Mouse (Mus musculus): ENCODE data around the gene Hmga1.
A peak's percentile ranks its signal among the peaks of the same experiment; 100 is the strongest.

The Hmga1 gene

DNA sequence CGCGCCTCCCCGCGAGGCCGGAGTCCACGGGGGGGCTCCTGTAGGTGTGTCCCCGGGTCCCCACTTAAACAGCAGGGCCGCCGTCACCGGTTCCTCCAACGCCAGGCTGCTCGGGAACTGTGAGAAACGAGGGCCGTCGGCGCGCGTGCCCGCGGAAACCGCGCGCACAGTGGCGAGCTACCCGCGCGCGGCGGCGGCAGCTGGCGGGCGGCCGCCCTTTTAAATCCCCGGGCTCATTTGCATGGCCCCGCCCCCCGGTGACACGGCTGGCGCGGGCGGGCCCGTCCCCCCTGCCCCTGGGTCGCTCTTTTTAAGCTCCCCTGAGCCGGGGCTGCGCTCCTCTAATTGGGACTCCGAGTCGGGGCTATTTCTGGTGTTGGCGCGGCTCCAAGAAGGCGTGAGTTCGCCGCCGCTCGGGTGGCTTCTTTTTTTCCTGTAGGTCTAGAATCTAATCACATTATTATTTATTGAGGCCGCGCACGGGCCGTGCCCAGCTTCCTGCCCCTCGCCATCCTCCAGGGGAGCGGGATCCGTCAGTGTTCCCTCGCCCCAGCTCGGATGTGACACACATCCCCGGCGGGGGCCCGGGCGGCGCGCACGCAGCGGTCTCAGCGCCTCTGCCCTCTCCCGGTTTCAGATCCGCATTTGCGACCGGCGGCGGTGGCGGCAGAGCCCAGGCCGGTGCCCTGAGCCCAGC lies at the start of gene Hmga1:
Gene Hmga1 (plus strand): TSS at position 183 of the 697 bp plus-strand sequence.
- DNase-seq, result peak; percentile 96

- no peak for DNase-seq
Observed at GRCm38 (mm10) chr17:27506871-27507590, 49.3 kb upstream of the Hmga1 start.

GRCm38 (mm10) chr17:27507591-27507945 lies 48.7 kb upstream of the Hmga1 start:
- no peak for DNase-seq

- DNase-seq, result no peak
Observed at GRCm38 (mm10) chr17:27508002-27508401, 48.3 kb upstream of the Hmga1 start.

- DNase-seq, result no peak
Observed at GRCm38 (mm10) chr17:27508513-27508912, 47.8 kb upstream of the Hmga1 start.

- no peak for DNase-seq
Observed at GRCm38 (mm10) chr17:27509056-27509455, 47.2 kb upstream of the Hmga1 start.

DNA sequence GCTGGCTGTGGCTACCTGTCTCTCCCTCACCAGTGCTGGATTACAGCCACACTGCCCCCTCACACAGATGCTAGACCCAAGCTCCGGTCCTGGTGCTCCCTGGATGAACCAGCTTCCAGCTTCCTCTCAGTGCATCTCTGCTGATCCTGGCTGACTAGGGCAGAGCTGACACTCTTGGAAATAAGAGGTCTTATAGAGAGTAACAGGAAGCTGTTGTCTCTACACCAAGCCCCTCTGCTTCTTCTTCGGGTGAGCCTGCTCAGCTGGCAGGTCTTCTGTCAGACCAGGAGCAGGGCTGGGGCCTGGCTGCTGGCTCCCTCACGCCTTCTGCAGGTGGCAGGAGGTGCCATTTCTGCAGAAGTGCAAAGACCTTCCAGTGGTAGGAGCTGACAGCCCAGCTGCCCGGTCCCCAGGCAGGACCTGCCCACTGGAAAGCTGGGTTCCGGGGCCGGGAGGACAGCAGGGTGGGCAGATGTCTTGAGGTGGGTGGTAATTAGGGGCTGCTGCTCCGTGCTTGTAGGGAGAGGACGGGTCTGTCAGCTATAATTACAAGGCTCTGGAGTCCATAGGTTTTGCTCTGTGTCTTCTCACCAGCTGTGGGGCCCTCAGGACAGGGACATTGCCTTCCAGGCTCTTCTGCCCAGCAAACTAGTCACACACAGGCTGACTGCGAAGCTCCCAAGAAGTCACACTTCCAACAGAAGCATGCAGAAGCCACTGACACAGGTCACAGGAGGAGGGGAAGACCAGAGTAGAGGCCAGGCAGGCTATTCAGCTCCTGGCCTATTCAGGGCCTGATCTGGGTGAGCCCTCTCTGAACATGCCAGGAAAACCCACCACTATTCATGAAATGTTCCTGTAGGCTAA lies 45.8 kb upstream of the Hmga1 start:
- DNase-seq, result no peak

GRCm38 (mm10) chr17:27511125-27511735 lies 45.1 kb upstream of the Hmga1 start:
- no peak for DNase-seq

DNA sequence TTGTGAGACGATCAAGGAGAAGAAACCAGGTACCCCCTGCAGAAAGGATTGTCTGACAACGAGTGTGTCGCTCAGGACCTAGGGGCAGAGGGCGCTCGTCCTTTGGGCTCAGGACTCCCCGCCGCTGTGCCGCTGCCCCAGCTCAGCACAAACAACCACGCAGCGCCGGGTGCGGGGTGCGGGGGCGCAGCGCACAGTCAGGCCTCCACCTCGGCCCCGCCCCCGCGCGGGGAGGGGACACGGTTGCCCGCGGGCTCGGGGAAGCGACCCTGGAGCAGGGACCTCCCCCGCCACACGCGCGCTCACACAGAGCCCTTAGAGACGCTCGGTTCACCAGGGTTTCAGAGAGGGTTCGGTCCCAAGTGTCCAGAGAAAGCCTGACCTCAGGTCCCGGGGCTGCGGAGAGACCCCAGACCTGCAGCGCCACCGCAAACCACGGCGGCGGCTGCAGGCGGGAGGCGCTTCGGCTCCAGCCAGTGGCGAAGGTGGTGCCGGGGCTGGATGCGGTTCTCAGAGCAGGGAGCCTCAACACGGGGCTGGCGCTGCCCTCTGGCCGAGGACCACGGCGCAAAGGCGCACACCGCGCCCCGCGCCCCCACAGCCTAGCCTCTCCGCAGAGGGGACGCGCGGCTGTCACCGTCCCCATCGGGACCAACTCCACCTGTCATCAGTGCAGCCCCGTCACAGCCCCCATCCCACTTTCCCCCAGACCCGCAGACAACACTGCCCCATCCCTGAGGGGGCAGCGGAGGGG lies 44.3 kb upstream of the Hmga1 start:
- no peak for DNase-seq

- DNase-seq, result no peak
Observed at GRCm38 (mm10) chr17:27512619-27513161, 43.6 kb upstream of the Hmga1 start.

GRCm38 (mm10) chr17:27513279-27513915 lies 42.9 kb upstream of the Hmga1 start:
- DNase-seq, result peak; percentile 56

- peak; percentile 50 for DNase-seq
Observed at GRCm38 (mm10) chr17:27513916-27514762, 42.2 kb upstream of the Hmga1 start.

GRCm38 (mm10) chr17:27518296-27518695 lies 38.0 kb upstream of the Hmga1 start:
- no peak for DNase-seq

DNA sequence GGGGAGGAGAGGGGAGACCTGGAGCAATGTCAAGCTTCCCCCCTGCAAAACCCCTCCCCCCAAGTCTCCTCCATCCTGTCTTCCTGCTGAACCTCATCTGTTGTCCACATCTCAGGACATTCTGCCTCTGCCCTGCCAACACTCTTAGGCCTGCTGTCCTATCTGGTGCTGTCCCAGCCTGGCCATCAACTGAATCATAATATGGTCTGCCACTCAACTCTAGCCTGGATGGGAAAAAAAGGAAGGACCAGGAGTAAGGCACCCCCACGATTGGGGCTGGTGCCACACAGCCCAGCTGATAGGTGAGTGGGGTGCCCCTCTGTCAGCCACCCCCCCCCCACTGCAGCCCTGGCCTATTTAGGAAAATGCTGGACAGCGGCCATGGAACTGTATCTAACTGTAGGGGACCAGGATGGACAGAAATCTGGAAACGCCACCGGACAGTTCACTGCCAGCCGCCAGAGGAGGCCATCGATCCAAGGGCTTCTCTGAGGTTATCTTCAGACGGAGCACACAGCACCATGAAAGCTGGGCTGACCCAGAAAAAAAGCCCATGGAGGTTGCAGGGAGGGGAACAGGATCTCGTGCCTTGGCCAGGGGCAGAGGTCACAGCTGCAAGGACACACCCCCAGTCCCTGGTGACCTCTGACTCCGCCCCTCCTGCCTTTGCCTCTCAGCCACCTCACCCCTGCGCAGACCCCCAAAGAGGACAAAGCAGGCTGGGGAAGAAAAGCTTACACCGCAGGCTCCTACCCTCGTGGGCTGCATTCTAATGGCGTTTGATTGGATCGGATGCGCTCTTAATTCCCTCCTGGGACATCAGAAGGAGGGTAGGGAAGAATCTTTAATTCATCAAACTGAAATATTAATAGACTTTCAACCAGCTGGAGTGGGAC lies 37.3 kb upstream of the Hmga1 start:
- DNase-seq, result no peak

- peak; percentile 60 for DNase-seq
Observed at GRCm38 (mm10) chr17:27520557-27520956, 35.7 kb upstream of the Hmga1 start.

DNA sequence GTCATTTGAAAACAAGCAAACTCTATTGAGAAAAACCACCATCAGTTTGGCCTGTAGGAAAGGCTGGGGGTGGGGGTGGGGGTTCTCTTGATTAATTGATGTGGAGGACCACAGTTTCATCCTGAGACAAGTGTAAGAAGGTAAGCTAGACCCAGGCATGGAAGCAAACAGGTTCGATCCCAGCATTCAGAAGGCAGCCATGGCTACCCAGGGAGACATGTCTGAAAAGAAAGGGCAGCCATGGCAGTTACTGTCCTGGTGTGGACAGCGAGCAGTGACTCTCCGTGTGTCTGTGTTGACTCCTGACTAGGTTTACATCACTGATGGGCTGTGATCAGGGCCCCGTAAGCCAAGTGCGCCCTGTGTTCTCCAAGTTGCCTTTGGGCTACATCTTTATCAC lies 35.0 kb upstream of the Hmga1 start, which contains the start of gene Grm4:
Gene Grm4 (minus strand): TSS at position 101 of the 400 bp plus-strand sequence.
- DNase-seq, result no peak

DNA sequence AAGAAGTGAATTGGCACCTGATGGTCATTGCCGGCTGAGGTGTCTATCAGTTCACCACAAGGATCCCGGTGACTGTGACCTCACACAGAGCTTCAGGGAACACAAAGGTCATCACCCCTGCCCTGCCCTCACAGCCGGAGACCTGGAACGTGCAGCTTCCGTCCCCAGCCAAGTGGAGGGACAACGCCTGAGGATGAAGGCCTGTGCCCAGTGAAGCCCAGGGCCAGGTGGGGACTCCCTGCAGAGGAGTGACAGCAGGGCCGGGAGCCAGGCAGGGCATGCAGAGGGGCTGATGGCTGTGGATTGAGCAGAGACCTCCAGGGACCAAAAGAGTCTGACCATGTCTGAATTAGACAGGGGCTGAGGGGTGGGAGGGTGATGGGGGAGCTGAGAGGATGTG lies 33.2 kb upstream of the Hmga1 start:
- DNase-seq, result no peak

DNA sequence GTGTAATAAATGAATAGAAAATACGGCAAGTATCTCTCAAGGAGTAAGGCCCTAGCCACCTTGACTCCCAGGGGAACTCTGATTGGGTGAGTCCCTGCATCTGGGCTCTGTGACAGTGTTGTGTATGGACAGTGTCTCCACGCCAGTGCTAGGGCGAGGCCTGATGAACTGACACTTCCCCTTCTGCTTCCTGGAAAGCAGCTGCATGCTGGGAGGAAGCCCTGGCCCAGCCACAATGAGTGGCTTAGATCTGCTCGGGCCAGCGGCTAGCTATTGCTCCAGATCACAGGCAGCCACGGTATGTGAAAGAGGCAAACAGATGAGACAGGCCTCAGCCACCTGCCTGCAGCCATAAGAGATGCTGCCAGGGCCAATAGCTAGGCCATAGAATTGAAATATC lies 29.1 kb upstream of the Hmga1 start:
- no peak for DNase-seq

DNA sequence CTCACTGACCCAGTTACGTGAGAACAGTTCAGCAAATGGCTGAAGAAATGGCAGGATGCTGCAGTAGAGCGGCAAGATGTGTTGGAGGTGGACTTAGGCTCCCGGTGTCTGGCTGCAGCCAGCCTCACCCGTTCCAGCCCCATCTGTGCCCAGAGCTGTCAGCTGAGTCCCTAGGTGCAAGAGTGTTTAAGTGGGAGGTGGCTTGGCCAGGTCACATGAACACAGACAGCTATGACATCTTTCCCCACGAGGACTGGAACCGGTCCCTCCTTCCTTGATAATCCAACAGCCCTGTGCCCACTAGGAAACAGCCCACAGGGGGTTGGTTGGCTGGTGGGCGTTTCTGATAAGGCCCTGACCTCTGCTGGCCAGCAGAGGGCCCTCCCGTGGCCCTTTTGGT lies 28.3 kb upstream of the Hmga1 start:
- DNase-seq, result no peak

Measured in thymus, postnatal 14 days (tissue).